Mouse (Mus musculus): ENCODE measurements around the gene Rpl18a. TPM values are rescaled to one million over a fixed set of nuclear protein-coding genes. Genes with fewer than 3 reads are reported as not detected.

Gene Rpl18a
- total RNA-seq, 2 experiments from 2014 or later, result 558 to 677 TPM

Small RNAs within 50 kb of the gene (microRNA-seq; reads per million reads assigned to microRNA genes)
- gene Mir1969, result 9.1 reads per million, percentile 28 among the genes with 10 or more reads in this experiment
- gene Mir7067, result 1.0 reads per million

Other genes starting within 250 kb of the Rpl18a start
- gene Pgpep1, start 237.0 kb downstream of the Rpl18a start, total RNA-seq (2021), result 10 to 100 TPM; 11.6 to 17.2 TPM
- gene Lsm4, start 224.2 kb downstream of the Rpl18a start, total RNA-seq (2021), result 10 to 100 TPM; 59.1 to 69.8 TPM
- gene Jund, start 198.5 kb downstream of the Rpl18a start, total RNA-seq (2021), result 100 to 1,000 TPM; 219 to 272 TPM
- under 1 TPM; 0.10 to 0.34 TPM for gene Iqcn, start 194.0 kb downstream of the Rpl18a start, total RNA-seq (2021)
- not detected for gene Gm3336, start 178.9 kb downstream of the Rpl18a start, total RNA-seq (2021)
- 1 to 10 TPM in 1 of 2 experiments, under 1 TPM in 1; 0.89 to 2.0 TPM for gene Pde4c, start 173.7 kb downstream of the Rpl18a start, total RNA-seq (2021)
- 100 to 1,000 TPM; 824 to 964 TPM for gene Rab3a, start 142.7 kb downstream of the Rpl18a start, total RNA-seq (2021)
- 10 to 100 TPM; 33.9 to 41.5 TPM for gene Mpv17l2, start 136.5 kb downstream of the Rpl18a start, total RNA-seq (2021)
- gene Pik3r2, start 120.7 kb downstream of the Rpl18a start, total RNA-seq (2021), result 100 to 1,000 TPM; 152 to 164 TPM
- gene Mast3, start 92.4 kb downstream of the Rpl18a start, total RNA-seq (2021), result 100 to 1,000 TPM; 312 to 338 TPM
- 1 to 10 TPM in 1 of 2 experiments, under 1 TPM in 1; 0.86 to 1.1 TPM for gene Il12rb1, start 89.0 kb downstream of the Rpl18a start, total RNA-seq (2021)
- 10 to 100 TPM; 16.9 to 20.2 TPM for gene Arrdc2, start 57.7 kb downstream of the Rpl18a start, total RNA-seq (2021)
- 10 to 100 TPM; 18.3 to 27.0 TPM for gene Kcnn1, start 34.2 kb downstream of the Rpl18a start, total RNA-seq (2021)
- gene Ccdc124, start 23.5 kb downstream of the Rpl18a start, total RNA-seq (2021), result 100 to 1,000 TPM in 1 of 2 experiments, 10 to 100 TPM in 1; 88.6 to 108 TPM
- 10 to 100 TPM in 1 of 2 experiments, 1 to 10 TPM in 1; 8.9 to 12.1 TPM for gene Slc5a5, start 4.7 kb downstream of the Rpl18a start, total RNA-seq (2021)
- gene Map1s, start 8.5 kb upstream of the Rpl18a start, total RNA-seq (2021), result 10 to 100 TPM; 78.7 to 82.1 TPM